Mouse (Mus musculus): ENCODE results near the gene Fam219a. TPM values are rescaled to one million over a fixed set of nuclear protein-coding genes. Genes with fewer than 3 reads are reported as not detected.

The Fam219a gene
- total RNA-seq, 2 experiments from 2014 or later, result 16.2 to 17.1 TPM

- intact Hi-C loops (cut with DNase I; ENCODE audit: low total_unique reads), result no loop called here
- no peak for DNase-seq
These were observed 75.0 kb downstream of the Fam219a start for GRCm38 (mm10) chr4:41494378-41494777.

- intact Hi-C loops (cut with DNase I; ENCODE audit: low total_unique reads), result no loop called here
- DNase-seq, result no peak
These were observed 75.7 kb downstream of the Fam219a start for GRCm38 (mm10) chr4:41493464-41494116.

- intact Hi-C loops (cut with DNase I; ENCODE audit: low total_unique reads), result no loop called here
- DNase-seq, result no peak
These were observed 76.4 kb downstream of the Fam219a start for GRCm38 (mm10) chr4:41492951-41493350.

- intact Hi-C loops (cut with DNase I; ENCODE audit: low total_unique reads), result no loop called here
- DNase-seq, result peak; percentile 73
These were observed 87.7 kb downstream of the Fam219a start for GRCm38 (mm10) chr4:41481601-41482017.

GRCm38 (mm10) chr4:41480254-41480653 is 89.1 kb downstream of the Fam219a start:
- peak; percentile 75 for DNase-seq
- intact Hi-C loops (cut with DNase I; ENCODE audit: low total_unique reads), result no loop called here

GRCm38 (mm10) chr4:41479456-41479804 is 89.9 kb downstream of the Fam219a start:
- DNase-seq, result peak; percentile 23
- intact Hi-C loops (cut with DNase I; ENCODE audit: low total_unique reads), result loop anchor here (10.0 kb wide), 1 partner anchor 135 kb away; no protein-coding TSS in a partner anchor

GRCm38 (mm10) chr4:41478751-41479455 is 90.4 kb downstream of the Fam219a start:
- DNase-seq, result no peak
- intact Hi-C loops (cut with DNase I; ENCODE audit: low total_unique reads), result loop anchor here (10.0 kb wide), 1 partner anchor 136 kb away; no protein-coding TSS in a partner anchor

GRCm38 (mm10) chr4:41477648-41478160 is 91.6 kb downstream of the Fam219a start:
- no peak for DNase-seq

GRCm38 (mm10) chr4:41471384-41471689 is 98.0 kb downstream of the Fam219a start:
- DNase-seq, result no peak
- intact Hi-C loops (cut with DNase I; ENCODE audit: low total_unique reads), result loop anchor here (5.0 to 10.0 kb wide), 2 partner anchors 36 to 143 kb away; no protein-coding TSS in a partner anchor

More at GRCm38 (mm10) chr4:41477648-41478160, 91.6 kb downstream of the Fam219a start:
- intact Hi-C loops (cut with DNase I; ENCODE audit: low total_unique reads), result loop anchor here (10.0 kb wide), 1 partner anchor 137 kb away; no protein-coding TSS in a partner anchor

- no peak for DNase-seq
- intact Hi-C loops (cut with DNase I; ENCODE audit: low total_unique reads), result loop anchor here (5.0 to 10.0 kb wide), 2 partner anchors 36 to 144 kb away; no protein-coding TSS in a partner anchor
These were observed 98.5 kb downstream of the Fam219a start for GRCm38 (mm10) chr4:41470684-41471383.

GRCm38 (mm10) chr4:41470051-41470683 is 99.2 kb downstream of the Fam219a start:
- no peak for DNase-seq
- intact Hi-C loops (cut with DNase I; ENCODE audit: low total_unique reads), result loop anchor here (5.0 to 10.0 kb wide), 2 partner anchors 37 to 145 kb away; no protein-coding TSS in a partner anchor

GRCm38 (mm10) chr4:41469199-41469598 is 100.1 kb downstream of the Fam219a start:
- intact Hi-C loops (cut with DNase I; ENCODE audit: low total_unique reads), result no loop called here
- no peak for DNase-seq

GRCm38 (mm10) chr4:41468396-41469080 is 100.8 kb downstream of the Fam219a start:
- intact Hi-C loops (cut with DNase I; ENCODE audit: low total_unique reads), result no loop called here
- peak; percentile 50 for DNase-seq

Other genes starting within 250 kb of the Fam219a start
- gene Ubap1, start 220.5 kb downstream of the Fam219a start, total RNA-seq (2021), result 10 to 100 TPM; 40.0 to 49.2 TPM
- gene Kif24, start 104.7 kb downstream of the Fam219a start, total RNA-seq (2021), result 1 to 10 TPM in 1 of 2 experiments, under 1 TPM in 1; 0.86 to 1.3 TPM
- gene Nudt2, start 104.4 kb downstream of the Fam219a start, total RNA-seq (2021), result 10 to 100 TPM; 20.8 to 22.4 TPM
- gene AI464131, start 66.5 kb downstream of the Fam219a start, total RNA-seq (2021), result 10 to 100 TPM; 60.1 to 60.8 TPM
- under 1 TPM in 1 of 2 experiments, not detected in 1; 0.37 TPM for gene 1110017D15Rik, start 52.2 kb downstream of the Fam219a start, total RNA-seq (2021)
- gene Dnaic1, start 237 bp upstream of the Fam219a start, total RNA-seq (2021), result under 1 TPM; 0.47 to 0.58 TPM
- gene Enho, start 70.8 kb upstream of the Fam219a start, total RNA-seq (2021), result 1 to 10 TPM; 6.7 to 9.9 TPM
- 10 to 100 TPM; 15.3 to 38.0 TPM for gene Cntfr, start 127.6 kb upstream of the Fam219a start, total RNA-seq (2021)
- 10 to 100 TPM; 49.3 to 56.9 TPM for gene Il11ra1, start 130.5 kb upstream of the Fam219a start, total RNA-seq (2021)
- 10 to 100 TPM; 40.3 to 49.9 TPM for gene Rpp25l, start 144.0 kb upstream of the Fam219a start, total RNA-seq (2021)
- gene Dctn3, start 153.6 kb upstream of the Fam219a start, total RNA-seq (2021), result 10 to 100 TPM; 39.6 to 44.8 TPM
- gene Arid3c, start 161.6 kb upstream of the Fam219a start, total RNA-seq (2021), result not detected
- gene Galt, start 185.7 kb upstream of the Fam219a start, total RNA-seq (2021), result 10 to 100 TPM; 26.5 to 27.0 TPM
- 10 to 100 TPM; 12.0 to 15.6 TPM for gene Sigmar1, start 186.6 kb upstream of the Fam219a start, total RNA-seq (2021)
- gene Ccl27a, start 204.7 kb upstream of the Fam219a start, total RNA-seq (2021), result 10 to 100 TPM; 27.3 to 31.4 TPM